Mouse (Mus musculus) hindbrain, postnatal 0 days (tissue): ENCODE results near the gene Hist1h2bk. TPM values are rescaled to one million over a fixed set of nuclear protein-coding genes. Genes with fewer than 3 reads are reported as not detected.
"Not testable (repeated sequence)": the region's sequence is repeated elsewhere in the genome, so short reads cannot be mapped to it uniquely, and the experiment has no call there.

Experiments used
- ATAC-seq: fragments of 200-750 bp; cut with Nextera tagmentation; 2 replicates; pipeline ENCODE4 v1.8.0; 2017; ENCODE audit warnings: mild to moderate bottlenecking, moderate TSS enrichment, moderate library complexity
- DNase-seq: peaks from one replicate; pipeline ENCODE4 v3.0.0-alpha.2; 2015; ENCODE audit warnings: low spot score
- H3K27ac ChIP-seq: fragments of 300-500 bp; sonication (generic); 2 replicates; pipeline ENCODE4 v1.5.1; 2014; ENCODE audit warnings: mild to moderate bottlenecking
- H3K27me3 ChIP-seq: fragments of 300-500 bp; sonication (generic); 2 replicates; pipeline ENCODE4 v1.6.1; 2014; ENCODE audit warnings: low read length, mixed read lengths; ENCODE audit not compliant: insufficient read depth
- H3K36me3 ChIP-seq: fragments of 300-500 bp; sonication (generic); 2 replicates; pipeline ENCODE4 v1.6.1; 2014; ENCODE audit warnings: low read length, mixed read lengths; ENCODE audit not compliant: insufficient read depth
- H3K4me1 ChIP-seq: fragments of 300-500 bp; sonication (generic); 2 replicates; pipeline ENCODE4 v1.6.1; 2014; ENCODE audit warnings: antibody characterized with exemption, low read length, mixed read lengths; ENCODE audit not compliant: insufficient read depth
- H3K4me2 ChIP-seq: fragments of 300-500 bp; sonication (generic); 2 replicates; pipeline ENCODE4 v1.6.1; 2014; ENCODE audit warnings: low read depth, mild to moderate bottlenecking, low read length, moderate library complexity, mixed read lengths
- H3K4me3 ChIP-seq: fragments of 300-500 bp; sonication (generic); 2 replicates; pipeline ENCODE4 v1.5.1; 2014; ENCODE audit warnings: low read length
- H3K9ac ChIP-seq: fragments of 300-500 bp; sonication (generic); replicated peaks from 2 replicates; pipeline ENCODE4 v1.6.1; 2014; ENCODE audit warnings: mild to moderate bottlenecking, low read length, moderate library complexity, mixed read lengths
- H3K9me3 ChIP-seq: fragments of 300-500 bp; sonication (generic); 2 replicates; pipeline ENCODE4 v1.6.1; 2016; ENCODE audit warnings: low read length, mixed read lengths
- CTCF ChIP-seq: IDR thresholded peaks from 2 replicates; pipeline ENCODE4 v1.5.1; 2016; ENCODE audit warnings: antibody characterized with exemption, control low read depth, low read depth
- WGBS: fragments of 180-500 bp; shearing (Covaris S2); extraction: QIAGEN DNeasy Blood & Tissue Kit; methylation state at CpG from one replicate; pipeline ENCODE4 v1.1.7; 2014; 5-methylcytosine and 5-hydroxymethylcytosine counted together
- microRNA-seq, 2 experiments: library from miRNA; unstranded; fragments of <30 nt; microRNA quantifications; one replicate each; pipeline ENCODE4; 2016
- polyA plus RNA-seq: library from polyadenylated mRNA; unstranded; fragments of >200 nt; fragmentation: Nextera tagmentation; extraction: Ambion mirVana; gene quantifications from 2 replicates; pipeline ENCODE4 v1.2.1, GENCODE M21; 2015
- total RNA-seq: library from RNA; depleted of rRNA; stranded (reverse); fragments of >200 nt; gene quantifications from 2 replicates; pipeline ENCODE4 v1.2.3, GENCODE M21; 2014; rRNA removed

Hist1h2bk gene
- total and polyA plus RNA-seq, 2 experiments from 2014 or later = 1.2 to 468 TPM

- ATAC-seq (no peak), DNase-seq (no peak)
- Histone ChIP-seq H3K9ac (no peak overlapping the region), H3K4me3 (no peak overlapping the region), H3K4me2 (no peak overlapping the region), H3K9me3 (no peaks in the 10 kb centered on the region), H3K27me3 (no peaks in the 10 kb centered on the region), H3K27ac (no peak overlapping the region), H3K36me3 (no peaks in the 10 kb centered on the region), H3K4me1 (no peaks in the 10 kb centered on the region)
- no peak for TF ChIP-seq CTCF
- 91% methylated on average over 1 of the region's 1 CpGs for WGBS
These were observed 18.1 kb downstream of the Hist1h2bk start for GRCm38 (mm10) chr13:22053754-22054153.

- DNase-seq (no peak), ATAC-seq (no peak)
- Histone ChIP-seq H3K4me2 (no peak overlapping the region), H3K4me3 (no peak overlapping the region), H3K27me3 (no peaks in the 10 kb centered on the region), H3K27ac (no peak overlapping the region), H3K36me3 (no peaks in the 10 kb centered on the region), H3K9ac (no peak overlapping the region), H3K9me3 (no peaks in the 10 kb centered on the region), H3K4me1 (no peaks in the 10 kb centered on the region)
- 78% methylated on average over 1 of the region's 1 CpGs for WGBS
- no peak for TF ChIP-seq CTCF
These were observed 25.8 kb downstream of the Hist1h2bk start for GRCm38 (mm10) chr13:22061422-22061821.

GRCm38 (mm10) chr13:22063468-22063867, 27.8 kb downstream of the Hist1h2bk start:
- Histone ChIP-seq H3K4me2 (no peak overlapping the region), H3K4me3 (no peak overlapping the region), H3K27ac (no peak overlapping the region), H3K36me3 (no peaks in the 10 kb centered on the region), H3K9ac (no peak overlapping the region), H3K9me3 (no peaks in the 10 kb centered on the region), H3K27me3 (no peaks in the 10 kb centered on the region), H3K4me1 (no peaks in the 10 kb centered on the region)
- WGBS = 84% methylated on average over 1 of the region's 1 CpGs
- no peak for ATAC-seq
- TF ChIP-seq CTCF = no peak
- no peak for DNase-seq

DNA sequence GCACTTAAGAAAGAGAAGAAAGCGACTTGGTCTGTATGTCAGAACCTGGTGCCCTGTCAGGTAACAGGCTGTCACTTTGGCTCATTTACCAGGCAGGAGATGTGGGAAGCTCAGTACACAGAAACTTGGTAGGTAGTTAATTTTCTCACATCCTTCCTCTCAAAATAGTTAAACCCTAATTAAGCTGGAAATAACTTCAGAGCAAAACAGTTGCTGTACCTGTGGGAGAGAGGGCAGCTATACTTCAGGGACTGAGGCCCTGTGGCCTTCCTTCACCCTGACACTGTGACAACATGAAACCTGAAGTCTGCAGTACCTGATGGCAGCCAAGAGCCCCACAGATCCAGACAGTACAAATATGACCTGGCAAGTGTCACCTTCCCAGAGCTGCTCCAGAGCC, 48.5 kb downstream of the Hist1h2bk start, which contains the start of gene Vmn1r188:
Gene Vmn1r188 (plus strand): TSS at position 301 of the 400 bp plus-strand sequence.
- H3K4me2 ChIP-seq, ATAC-seq, H3K9me3 ChIP-seq, H3K27ac ChIP-seq, H3K27me3 ChIP-seq, DNase-seq, H3K9ac ChIP-seq, H3K4me1 ChIP-seq, H3K4me3 ChIP-seq, H3K36me3 ChIP-seq: not testable (repeated sequence)
- 77% methylated on average over 1 of the region's 1 CpGs for WGBS

Small RNA genes lying within 50 kb of the gene (microRNA-seq; reads per million reads assigned to microRNA genes)
- gene Gm26300 (0 reads per million in 2 experiments), gene Gm44390 (0 reads per million in 2 experiments), gene Gm44486 (0 reads per million in 2 experiments)

Other genes with a start within 250 kb of the Hist1h2bk start
- 641 and 1,093 TPM in 2 replicates for gene Hist1h2an, start 248.7 kb upstream of the Hist1h2bk start, total RNA-seq
- 2.2 and 5.4 TPM in 2 replicates for gene Hist1h2an, start 248.7 kb upstream of the Hist1h2bk start, polyA plus RNA-seq
- gene Hist1h2bp, start 248.4 kb upstream of the Hist1h2bk start, total RNA-seq = 234 and 289 TPM in 2 replicates
- 0.84 TPM in 1 of 2 replicates, not detected in the other for gene Hist1h2bp, start 248.4 kb upstream of the Hist1h2bk start, polyA plus RNA-seq
- gene Hist1h2bq, start 225.7 kb upstream of the Hist1h2bk start, total RNA-seq = 1,114 and 1,806 TPM in 2 replicates
- gene Hist1h2bq, start 225.7 kb upstream of the Hist1h2bk start, polyA plus RNA-seq = 4.8 and 6.4 TPM in 2 replicates
- not detected in 2 replicates for gene Hist1h2ao, start 225.4 kb upstream of the Hist1h2bk start, total RNA-seq
- gene Hist1h2ao, start 225.4 kb upstream of the Hist1h2bk start, polyA plus RNA-seq = not detected in 2 replicates
- gene Hist1h4m, start 224.1 kb upstream of the Hist1h2bk start, total RNA-seq = 2.3 and 3.3 TPM in 2 replicates
- not detected in 2 replicates for gene Hist1h4m, start 224.1 kb upstream of the Hist1h2bk start, polyA plus RNA-seq
- gene Hist1h4n, start 203.7 kb upstream of the Hist1h2bk start, total RNA-seq = 4,540 and 4,675 TPM in 2 replicates
- gene Hist1h4n, start 203.7 kb upstream of the Hist1h2bk start, polyA plus RNA-seq = 3.7 and 4.1 TPM in 2 replicates
- gene Hist1h2ap, start 202.4 kb upstream of the Hist1h2bk start, total RNA-seq = 1,318 and 1,554 TPM in 2 replicates
- 798 and 958 TPM in 2 replicates for gene Hist1h2ap, start 202.4 kb upstream of the Hist1h2bk start, polyA plus RNA-seq
- gene Hist1h2br, start 202.1 kb upstream of the Hist1h2bk start, total RNA-seq = 757 and 1,216 TPM in 2 replicates
- 4.7 and 7.4 TPM in 2 replicates for gene Hist1h2br, start 202.1 kb upstream of the Hist1h2bk start, polyA plus RNA-seq
- 9.3 and 13.5 TPM in 2 replicates for gene Zfp184, start 90.8 kb upstream of the Hist1h2bk start, total RNA-seq
- 7.8 and 9.6 TPM in 2 replicates for gene Zfp184, start 90.8 kb upstream of the Hist1h2bk start, polyA plus RNA-seq
- gene Pom121l2, start 54.7 kb upstream of the Hist1h2bk start, total RNA-seq = not detected in 2 replicates
- gene Pom121l2, start 54.7 kb upstream of the Hist1h2bk start, polyA plus RNA-seq = not detected in 2 replicates
- gene Prss16, start 26.1 kb upstream of the Hist1h2bk start, total RNA-seq = not detected in 2 replicates
- not detected in 2 replicates for gene Prss16, start 26.1 kb upstream of the Hist1h2bk start, polyA plus RNA-seq
- gene Hist1h2ah, start 302 bp upstream of the Hist1h2bk start, total RNA-seq = 67.7 and 136 TPM in 2 replicates
- gene Hist1h2ah, start 302 bp upstream of the Hist1h2bk start, polyA plus RNA-seq = 2.2 and 10.5 TPM in 2 replicates
- 20.6 and 39.3 TPM in 2 replicates for gene Hist1h4i, start 5.5 kb downstream of the Hist1h2bk start, total RNA-seq
- gene Hist1h4i, start 5.5 kb downstream of the Hist1h2bk start, polyA plus RNA-seq = 5.1 and 5.5 TPM in 2 replicates
- 477 and 856 TPM in 2 replicates for gene Hist1h2ag, start 7.1 kb downstream of the Hist1h2bk start, total RNA-seq
- 13.5 and 16.6 TPM in 2 replicates for gene Hist1h2ag, start 7.1 kb downstream of the Hist1h2bk start, polyA plus RNA-seq
- gene Hist1h2bj, start 7.3 kb downstream of the Hist1h2bk start, total RNA-seq = 777 and 1,409 TPM in 2 replicates
- gene Hist1h2bj, start 7.3 kb downstream of the Hist1h2bk start, polyA plus RNA-seq = 4.2 and 6.8 TPM in 2 replicates
- not detected in 2 replicates for gene Vmn1r188, start 48.6 kb downstream of the Hist1h2bk start, total RNA-seq
- not detected in 2 replicates for gene Vmn1r188, start 48.6 kb downstream of the Hist1h2bk start, polyA plus RNA-seq
- not detected in 2 replicates for gene Vmn1r189, start 70.0 kb downstream of the Hist1h2bk start, total RNA-seq
- not detected in 2 replicates for gene Vmn1r189, start 70.0 kb downstream of the Hist1h2bk start, polyA plus RNA-seq
- not detected in 2 replicates for gene Vmn1r191, start 148.1 kb downstream of the Hist1h2bk start, total RNA-seq
- gene Vmn1r191, start 148.1 kb downstream of the Hist1h2bk start, polyA plus RNA-seq = not detected in 2 replicates
- gene Vmn1r192, start 155.3 kb downstream of the Hist1h2bk start, total RNA-seq = not detected in 2 replicates
- not detected in 2 replicates for gene Vmn1r192, start 155.3 kb downstream of the Hist1h2bk start, polyA plus RNA-seq
- gene Vmn1r193, start 187.3 kb downstream of the Hist1h2bk start, total RNA-seq = not detected in 2 replicates
- gene Vmn1r193, start 187.3 kb downstream of the Hist1h2bk start, polyA plus RNA-seq = not detected in 2 replicates
- not detected in 2 replicates for gene Vmn1r194, start 208.3 kb downstream of the Hist1h2bk start, total RNA-seq
- gene Vmn1r194, start 208.3 kb downstream of the Hist1h2bk start, polyA plus RNA-seq = not detected in 2 replicates
- not detected in 2 replicates for gene Vmn1r195, start 234.7 kb downstream of the Hist1h2bk start, total RNA-seq
- not detected in 2 replicates for gene Vmn1r195, start 234.7 kb downstream of the Hist1h2bk start, polyA plus RNA-seq